Mouse (Mus musculus): ENCODE measurements around the gene Zdhhc14. TPM values are rescaled to one million over a fixed set of nuclear protein-coding genes. Genes with fewer than 3 reads are reported as not detected.

The Zdhhc14 gene
- polyA plus RNA-seq, 1 experiment, result 6.7 TPM

- H3K9me3 ChIP-seq (ENCODE audit: control insufficient read depth, low read length), result no peaks in the 10 kb centered on the region
- peaks cover 61% of the 10 kb centered on the region for H3K36me3 ChIP-seq (ENCODE audit: control insufficient read depth)
Observed at GRCm38 (mm10) chr17:5650642-5651041, 158.3 kb downstream of the Zdhhc14 start.

GRCm38 (mm10) chr17:5651551-5651950 is 159.2 kb downstream of the Zdhhc14 start:
- Histone ChIP-seq H3K4me1 (ENCODE audit: control insufficient read depth) (no peaks in the 10 kb centered on the region; the same call in 1 of the 2 replicates), H3K4me3 (replicated peaks) (no peak overlapping the region), H3K27me3 (ENCODE audit: control insufficient read depth) (no peaks in the 10 kb centered on the region), H3K36me3 (ENCODE audit: control insufficient read depth) (peaks cover 65% of the 10 kb centered on the region), H3K9me3 (ENCODE audit: control insufficient read depth, low read length) (no peaks in the 10 kb centered on the region)
- TF ChIP-seq TAL1 (IDR thresholded peaks at IDR 0.05; ENCODE audit: low read length), result no peak

More at GRCm38 (mm10) chr17:5650642-5651041, 158.3 kb downstream of the Zdhhc14 start:
- no peak overlapping the region for H3K4me3 ChIP-seq (replicated peaks)
- H3K27me3 ChIP-seq (ENCODE audit: control insufficient read depth), result no peaks in the 10 kb centered on the region
- H3K4me1 ChIP-seq (ENCODE audit: control insufficient read depth), result no peaks in the 10 kb centered on the region; the same call in 1 of the 2 replicates
- TF ChIP-seq TAL1 (IDR thresholded peaks at IDR 0.05; ENCODE audit: low read length) (no peak), GATA1 (IDR thresholded peaks at IDR 0.05; ENCODE audit: low read length) (no peak)

GRCm38 (mm10) chr17:5653981-5654380 is 161.6 kb downstream of the Zdhhc14 start:
- no peak for TF ChIP-seq GATA1 (IDR thresholded peaks at IDR 0.05; ENCODE audit: low read length)
- no peak for TF ChIP-seq TAL1 (IDR thresholded peaks at IDR 0.05; ENCODE audit: low read length)
- Histone ChIP-seq H3K4me3 (replicated peaks) (no peak overlapping the region), H3K36me3 (ENCODE audit: control insufficient read depth) (peaks cover 73% of the 10 kb centered on the region), H3K27me3 (ENCODE audit: control insufficient read depth) (no peaks in the 10 kb centered on the region), H3K9me3 (ENCODE audit: control insufficient read depth, low read length) (no peaks in the 10 kb centered on the region), H3K4me1 (ENCODE audit: control insufficient read depth) (no peaks in the 10 kb centered on the region; the same call in 1 of the 2 replicates)

DNA sequence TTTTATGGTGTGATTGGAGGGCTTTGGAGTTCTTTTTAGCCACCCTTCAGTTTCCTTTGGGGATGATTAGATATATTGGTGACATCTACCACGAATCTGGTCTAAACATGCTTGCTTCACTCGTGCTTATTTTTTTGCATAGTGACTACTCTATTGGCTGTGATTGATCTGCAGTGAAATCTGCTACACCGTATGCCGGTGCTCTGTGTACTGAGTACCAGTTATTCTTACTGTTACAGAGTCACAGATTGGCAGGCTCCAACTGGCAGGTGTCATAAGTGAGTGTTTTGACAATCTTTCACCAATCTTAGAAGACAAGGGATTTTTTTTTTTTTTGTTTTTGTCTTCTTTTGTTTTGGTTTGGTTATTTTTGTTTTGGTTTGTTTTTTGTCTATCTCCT is 163.2 kb downstream of the Zdhhc14 start:
- no peaks in the 10 kb centered on the region for H3K27me3 ChIP-seq (ENCODE audit: control insufficient read depth)
- TF ChIP-seq TAL1 (IDR thresholded peaks at IDR 0.05; ENCODE audit: low read length) (no peak), GATA1 (IDR thresholded peaks at IDR 0.05; ENCODE audit: low read length) (no peak)
- no peaks in the 10 kb centered on the region; the same call in 1 of the 2 replicates for H3K4me1 ChIP-seq (ENCODE audit: control insufficient read depth)
- H3K9me3 ChIP-seq (ENCODE audit: control insufficient read depth, low read length), result no peaks in the 10 kb centered on the region
- H3K36me3 ChIP-seq (ENCODE audit: control insufficient read depth), result peaks cover 72% of the 10 kb centered on the region
- H3K4me3 ChIP-seq (replicated peaks), result no peak overlapping the region

DNA sequence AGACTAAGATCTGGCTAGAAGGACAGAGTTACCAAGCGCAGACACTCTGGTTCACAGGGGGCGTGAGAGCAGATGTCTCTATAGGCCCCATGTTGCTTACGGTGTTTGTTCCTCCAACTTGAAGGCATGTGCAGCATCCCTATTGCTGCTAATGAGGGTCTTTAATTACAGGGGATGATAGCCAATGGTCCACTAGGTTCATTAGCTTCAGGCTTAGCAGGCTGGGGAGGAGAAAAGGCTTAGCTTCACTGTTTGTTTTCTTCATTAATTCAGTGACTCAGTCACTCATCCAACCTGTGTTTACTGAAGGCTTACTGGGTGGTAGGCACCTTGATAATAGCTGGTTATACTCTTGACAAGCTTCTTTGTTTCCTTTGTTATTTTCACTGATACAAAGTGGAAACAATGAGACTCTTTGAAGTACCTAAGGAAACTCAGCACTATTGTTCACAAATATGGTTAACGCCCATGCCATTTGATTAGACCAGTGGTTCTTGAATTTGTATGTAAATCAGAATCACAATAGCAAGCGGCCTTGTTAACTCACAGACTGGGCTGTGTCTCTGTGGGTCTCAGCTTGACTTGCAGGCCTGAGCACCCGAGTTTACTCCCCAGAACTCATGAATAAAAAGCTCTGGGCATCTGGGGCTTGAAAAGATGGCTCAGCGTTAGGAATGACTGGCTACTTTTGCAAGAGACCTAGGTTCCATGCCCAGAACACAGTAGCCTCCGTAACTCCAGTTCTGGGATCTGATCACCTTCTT is 168.1 kb downstream of the Zdhhc14 start:
- no peak overlapping the region for H3K4me3 ChIP-seq (replicated peaks)
- no peaks in the 10 kb centered on the region for H3K27me3 ChIP-seq (ENCODE audit: control insufficient read depth)
- no peaks in the 10 kb centered on the region for H3K9me3 ChIP-seq (ENCODE audit: control insufficient read depth, low read length)
- peaks cover 40% of the 10 kb centered on the region for H3K36me3 ChIP-seq (ENCODE audit: control insufficient read depth)
- TF ChIP-seq TAL1 (IDR thresholded peaks at IDR 0.05; ENCODE audit: low read length) (no peak), GATA1 (IDR thresholded peaks at IDR 0.05; ENCODE audit: low read length) (no peak)
- no peaks in the 10 kb centered on the region for H3K4me1 ChIP-seq (ENCODE audit: control insufficient read depth)

GRCm38 (mm10) chr17:5666652-5667051 is 174.3 kb downstream of the Zdhhc14 start:
- Histone ChIP-seq H3K4me1 (ENCODE audit: control insufficient read depth) (no peaks in the 10 kb centered on the region), H3K4me3 (replicated peaks) (no peak overlapping the region), H3K9me3 (ENCODE audit: control insufficient read depth, low read length) (no peaks in the 10 kb centered on the region), H3K36me3 (ENCODE audit: control insufficient read depth) (peaks cover 29% of the 10 kb centered on the region), H3K27me3 (ENCODE audit: control insufficient read depth) (no peaks in the 10 kb centered on the region)
- TF ChIP-seq GATA1 (IDR thresholded peaks at IDR 0.05; ENCODE audit: low read length) (no peak), TAL1 (IDR thresholded peaks at IDR 0.05; ENCODE audit: low read length) (no peak)

DNA sequence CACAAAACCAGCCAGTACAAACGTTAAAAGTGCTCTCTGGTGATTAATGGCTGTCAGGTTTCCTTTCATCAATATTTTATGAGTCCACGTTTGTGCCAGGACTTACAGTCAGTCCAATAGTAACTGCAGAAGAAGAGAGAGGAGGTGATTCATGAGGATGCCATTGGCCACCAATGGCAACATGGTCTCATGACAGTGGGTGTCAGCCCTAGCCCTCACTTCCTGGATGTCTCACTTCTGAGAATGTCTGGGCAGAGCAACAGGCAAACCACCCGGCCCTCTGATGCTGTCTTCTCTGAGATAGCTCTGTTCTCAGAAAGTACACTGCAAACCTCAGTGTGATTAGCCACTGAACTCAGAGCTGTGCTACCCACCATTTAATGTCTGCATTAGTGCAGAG is 176.1 kb downstream of the Zdhhc14 start:
- TF ChIP-seq TAL1 (IDR thresholded peaks at IDR 0.05; ENCODE audit: low read length) (no peak), GATA1 (IDR thresholded peaks at IDR 0.05; ENCODE audit: low read length) (no peak)
- no peaks in the 10 kb centered on the region for H3K4me1 ChIP-seq (ENCODE audit: control insufficient read depth)
- no peak overlapping the region for H3K4me3 ChIP-seq (replicated peaks)
- H3K27me3 ChIP-seq (ENCODE audit: control insufficient read depth), result no peaks in the 10 kb centered on the region
- H3K36me3 ChIP-seq (ENCODE audit: control insufficient read depth), result peaks cover 37% of the 10 kb centered on the region
- H3K9me3 ChIP-seq (ENCODE audit: control insufficient read depth, low read length), result no peaks in the 10 kb centered on the region

DNA sequence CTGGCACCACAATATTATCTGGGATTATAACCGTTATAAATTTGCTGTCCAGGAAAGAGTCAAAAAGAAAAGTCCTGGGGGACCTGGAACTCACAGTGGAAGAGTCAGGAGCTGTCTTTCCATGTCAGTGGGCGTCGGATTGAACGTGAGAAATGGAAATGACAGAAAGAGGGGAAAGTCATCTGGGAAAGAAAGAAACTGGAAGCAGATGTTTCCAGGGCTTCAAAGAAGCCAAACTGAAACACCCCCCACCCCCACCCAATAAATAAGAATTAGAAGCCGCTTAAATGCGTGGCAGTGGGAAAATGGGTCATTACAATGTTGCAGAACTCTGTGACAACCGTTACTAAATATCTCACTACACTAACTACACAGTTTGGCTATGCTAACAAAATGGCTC is 176.6 kb downstream of the Zdhhc14 start:
- Histone ChIP-seq H3K9me3 (ENCODE audit: control insufficient read depth, low read length) (no peaks in the 10 kb centered on the region), H3K4me1 (ENCODE audit: control insufficient read depth) (no peaks in the 10 kb centered on the region), H3K36me3 (ENCODE audit: control insufficient read depth) (peaks cover 36% of the 10 kb centered on the region), H3K27me3 (ENCODE audit: control insufficient read depth) (no peaks in the 10 kb centered on the region), H3K4me3 (replicated peaks) (no peak overlapping the region)
- TF ChIP-seq GATA1 (IDR thresholded peaks at IDR 0.05; ENCODE audit: low read length) (no peak), TAL1 (IDR thresholded peaks at IDR 0.05; ENCODE audit: low read length) (no peak)

GRCm38 (mm10) chr17:5675951-5676350 is 183.6 kb downstream of the Zdhhc14 start:
- Histone ChIP-seq H3K4me1 (ENCODE audit: control insufficient read depth) (peaks cover 4% of the 10 kb centered on the region), H3K9me3 (ENCODE audit: control insufficient read depth, low read length) (no peaks in the 10 kb centered on the region), H3K27me3 (ENCODE audit: control insufficient read depth) (no peaks in the 10 kb centered on the region), H3K36me3 (ENCODE audit: control insufficient read depth) (peaks cover 18% of the 10 kb centered on the region), H3K4me3 (replicated peaks) (no peak overlapping the region)
- TF ChIP-seq TAL1 (IDR thresholded peaks at IDR 0.05; ENCODE audit: low read length), result no peak
- TF ChIP-seq GATA1 (IDR thresholded peaks at IDR 0.05; ENCODE audit: low read length), result no peak
